10 mouse cellular contexts compared by ENCODE assay signal in genomic region chr8:120439309-120439708, GRCm38 (mm10).
DNase-seq lines count a peak whose midpoint lies in the region; ATAC-seq and TF ChIP-seq lines count a peak whose summit lies in the region.
"Had no signal": no experiment of that assay in that cellular context is flagged by ENCODE, and none has a peak within 500 bp of the region (broad histone marks: within the 10 kb centered on the region; RNA-seq: fewer than 3 reads in every experiment).

No protein-coding gene starts in this region.

- no peak overlapping the region; the same call in 1 of the 2 replicates for H3K4me2 ChIP-seq in kidney, embryonic 16.5 days (replicated peaks; ENCODE audit: low read depth, low read length)
- H3K4me2 ChIP-seq in embryonic facial prominence, embryonic 11.5 days (ENCODE audit: low read depth, low read length): no peak overlapping the region
- H3K4me2 ChIP-seq in neural tube, embryonic 15.5 days: peak overlapping the region; percentile 20
- H3K4me2 ChIP-seq: limb, embryonic 15.5 days had no signal

- no peaks in the 10 kb centered on the region; the same call in 1 of the 2 replicates for H3K27me3 ChIP-seq in kidney, embryonic 16.5 days (ENCODE audit: insufficient read depth, low read length)
- no peaks in the 10 kb centered on the region for H3K27me3 ChIP-seq in embryonic facial prominence, embryonic 11.5 days (ENCODE audit: control insufficient read depth, insufficient read depth, low read length)
- H3K27me3 ChIP-seq in neural tube, embryonic 15.5 days (replicated peaks): no peaks in the 10 kb centered on the region

- no peaks in the 10 kb centered on the region for H3K9me3 ChIP-seq in kidney, embryonic 16.5 days (ENCODE audit: low read length)
- H3K9me3 ChIP-seq in embryonic facial prominence, embryonic 11.5 days (replicated peaks; ENCODE audit: control insufficient read depth, low read length): no peaks in the 10 kb centered on the region
- H3K9me3 ChIP-seq in neural tube, embryonic 15.5 days (replicated peaks): no peaks in the 10 kb centered on the region
- H3K9me3 ChIP-seq: limb, embryonic 15.5 days had no signal

- no peak overlapping the region for H3K4me3 ChIP-seq in kidney, embryonic 16.5 days (ENCODE audit: low read length)
- no peak overlapping the region for H3K4me3 ChIP-seq in embryonic facial prominence, embryonic 11.5 days (ENCODE audit: low read depth, low read length)
- H3K4me3 ChIP-seq in layer of hippocampus, adult 2 months: no peak overlapping the region
- no peak overlapping the region for H3K4me3 ChIP-seq in neural tube, embryonic 15.5 days (replicated peaks)
- H3K4me3 ChIP-seq: limb, embryonic 15.5 days had no signal

- no peak overlapping the region for H3K27ac ChIP-seq in kidney, embryonic 16.5 days (ENCODE audit: low read length)
- H3K27ac ChIP-seq in embryonic facial prominence, embryonic 11.5 days (replicated peaks; ENCODE audit: low read depth, low read length): no peak overlapping the region
- H3K27ac ChIP-seq in layer of hippocampus, adult 2 months: peak overlapping the region; percentile 93
- peak overlapping the region; percentile 69 for H3K27ac ChIP-seq in neural tube, embryonic 15.5 days (replicated peaks)
- H3K27ac ChIP-seq: limb, embryonic 15.5 days had no signal

- TF ChIP-seq CTCF in layer of hippocampus, adult 2 months (conservative IDR thresholded peaks at IDR 0.05): no peak

- no peak overlapping the region; the same call in 1 of the 2 replicates for H3K9ac ChIP-seq in kidney, embryonic 16.5 days (replicated peaks; ENCODE audit: low read length)
- H3K9ac ChIP-seq in embryonic facial prominence, embryonic 11.5 days (replicated peaks; ENCODE audit: low read length): no peak overlapping the region
- H3K9ac ChIP-seq in neural tube, embryonic 15.5 days (replicated peaks): no peak overlapping the region; the same call in 1 of the 2 replicates
- H3K9ac ChIP-seq: limb, embryonic 15.5 days had no signal

- 15% methylated on average over 19 of the region's 19 CpGs for WGBS in kidney, embryonic 16.5 days
- WGBS in embryonic facial prominence, embryonic 11.5 days: 3% methylated on average over 19 of the region's 19 CpGs
- WGBS in neural tube, embryonic 15.5 days: 13% methylated on average over 19 of the region's 19 CpGs

- H3K36me3 ChIP-seq in kidney, embryonic 16.5 days (ENCODE audit: insufficient read depth, low read length): no peaks in the 10 kb centered on the region
- no peaks in the 10 kb centered on the region for H3K36me3 ChIP-seq in embryonic facial prominence, embryonic 11.5 days (replicated peaks; ENCODE audit: control insufficient read depth, insufficient read depth, low read depth, low read length)
- no peaks in the 10 kb centered on the region for H3K36me3 ChIP-seq in neural tube, embryonic 15.5 days
- H3K36me3 ChIP-seq: G1E; limb, embryonic 15.5 days had no signal

- no peak for DNase-seq in kidney, adult 11 months
- peak; percentile 41 for DNase-seq in embryonic facial prominence, embryonic 11.5 days (ENCODE audit: low spot score)
- DNase-seq in layer of hippocampus, adult 2 months (ENCODE audit: low spot score in 2 of 2): peak; percentile 55 to 63
- DNase-seq in lung, adult 18-20 months: no peak
- no peak for DNase-seq in heart, adult 9 months (ENCODE audit: low spot score in 2 of 2)

- peaks cover 67% of the 10 kb centered on the region for H3K4me1 ChIP-seq in kidney, embryonic 16.5 days (ENCODE audit: insufficient read depth, low read length)
- peaks cover 5% of the 10 kb centered on the region; the same call in 1 of the 2 replicates for H3K4me1 ChIP-seq in embryonic facial prominence, embryonic 11.5 days (ENCODE audit: control insufficient read depth, insufficient read depth, low read length)
- peaks cover 58% of the 10 kb centered on the region for H3K4me1 ChIP-seq in neural tube, embryonic 15.5 days

- ATAC-seq in kidney, embryonic 16.5 days (ENCODE audit: low FRiP score, low TSS enrichment): peak; percentile 42; the same call in 1 of the 2 replicates
- ATAC-seq in embryonic facial prominence, embryonic 11.5 days (replicated peaks; ENCODE audit: insufficient number of reproducible peaks, low FRiP score, low TSS enrichment, low read depth): peak; percentile 51; the same call in 1 of the 2 replicates
- ATAC-seq in neural tube, embryonic 15.5 days (ENCODE audit: low FRiP score): peak; percentile 68
- no peak for ATAC-seq in megakaryocyte progenitor cell, adult 5-6 weeks (replicated peaks; ENCODE audit: poor library complexity)

Comparison
In these comparisons a context has a peak if more than half of its experiments do, and no peak if none do; other contexts are left out.
1. H3K27ac ChIP-seq: peak in layer of hippocampus, adult 2 months (single experiment) and neural tube, embryonic 15.5 days (single experiment); none in kidney, embryonic 16.5 days (single experiment) and embryonic facial prominence, embryonic 11.5 days (single experiment).
2. DNase-seq: peak in embryonic facial prominence, embryonic 11.5 days (single experiment) and layer of hippocampus, adult 2 months (2 of 2); none in kidney, adult 11 months (single experiment), lung, adult 18-20 months (0 of 2) and heart, adult 9 months (0 of 2).